Mouse (Mus musculus) adrenal gland, adult 18-20 months (tissue): ENCODE data around the gene Sbds. TPM values are rescaled to one million over a fixed set of nuclear protein-coding genes. Genes with fewer than 3 reads are reported as not detected.
"Not testable (repeated sequence)": the region's sequence is repeated elsewhere in the genome, so short reads cannot be mapped to it uniquely, and the experiment has no call there.

ENCODE experiments used
- DNase-seq, 2 experiments: peaks; one replicate each; pipeline ENCODE4 v3.0.0; 2021 to 2022; ENCODE audit warnings: low spot score in 2 of 2
- total RNA-seq, 2 experiments: library from RNA; stranded (reverse); gene quantifications; 1 replicate in 1 of 2; 2 replicates in 1 of 2; pipeline ENCODE4 v1.2.3; 2021

Sbds gene
- total RNA-seq, 2 experiments from 2014 or later: 119 to 126 TPM

DNA sequence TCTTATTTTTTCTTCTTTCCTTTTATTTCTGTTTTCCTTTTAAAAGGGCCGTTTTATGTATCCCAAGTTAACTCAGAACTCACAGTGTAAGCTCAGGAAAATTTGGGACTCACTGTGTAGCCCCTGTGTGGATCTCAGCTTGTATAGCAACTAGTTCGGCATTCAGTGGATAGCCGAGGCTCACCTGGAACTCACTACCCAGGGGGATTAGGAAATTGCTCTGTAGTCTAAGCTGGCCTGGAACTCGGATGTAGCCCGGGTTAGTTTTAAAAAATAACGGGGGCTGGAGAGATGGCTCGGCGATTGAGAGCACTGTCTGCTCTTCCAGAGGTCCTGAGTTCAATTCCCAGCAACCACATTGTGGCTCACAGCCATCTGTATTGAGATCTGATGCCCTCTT, 2.0 kb upstream of the Sbds start:
- DNase-seq: no peak

GRCm38 (mm10) chr5:130256678-130257271, 1.4 kb upstream of the Sbds start:
- DNase-seq: peak; percentile 80 to 84

GRCm38 (mm10) chr5:130255799-130256525, 632 bp upstream of the Sbds start:
- not testable (repeated sequence) for DNase-seq

DNA sequence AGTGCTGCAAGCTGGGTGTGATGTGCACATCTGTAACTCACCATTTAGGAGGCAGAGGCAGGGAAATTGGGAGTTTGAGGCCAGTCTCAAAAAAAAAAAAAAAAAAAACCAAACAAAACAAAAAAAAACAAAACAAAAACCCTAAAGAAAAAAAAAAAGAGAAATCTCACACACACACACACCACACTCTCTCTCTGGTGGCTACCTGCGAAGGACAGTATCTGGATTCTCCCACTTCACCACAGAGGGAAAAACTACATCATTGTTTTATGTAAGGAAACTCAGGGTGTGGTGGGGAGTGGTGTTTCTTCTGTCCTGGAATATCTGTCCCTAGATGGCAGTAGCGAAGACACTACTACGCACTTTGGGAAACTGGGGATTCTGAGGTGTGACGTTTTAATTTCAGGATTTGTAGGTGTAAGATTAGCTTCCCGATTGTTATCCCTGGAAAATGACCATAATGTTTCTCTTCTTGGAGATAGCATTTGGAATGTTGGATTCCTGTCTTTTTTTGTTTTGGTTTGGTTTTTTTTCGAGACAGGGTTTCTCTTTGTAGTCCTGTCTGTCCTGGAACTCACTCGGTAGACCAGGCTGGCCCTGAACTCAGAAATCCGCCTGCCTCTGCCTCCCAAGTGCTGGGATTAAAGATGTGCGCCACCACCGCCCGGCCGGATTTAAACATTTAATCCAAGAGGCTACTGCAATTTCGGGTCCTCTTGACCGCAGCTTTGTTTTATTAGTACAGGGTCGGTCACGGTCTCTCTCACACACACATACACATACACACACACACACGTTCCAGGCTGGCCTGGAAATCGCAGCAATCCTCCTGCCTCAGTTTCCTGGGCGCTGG, 940 bp downstream of the Sbds start:
- no peak for DNase-seq

GRCm38 (mm10) chr5:130247823-130248222, 7.5 kb downstream of the Sbds start:
- no peak for DNase-seq

- no peak for DNase-seq
Observed at GRCm38 (mm10) chr5:130241426-130241825, 13.9 kb downstream of the Sbds start.

GRCm38 (mm10) chr5:130239856-130240255, 15.5 kb downstream of the Sbds start:
- DNase-seq: no peak

- no peak for DNase-seq
Observed at GRCm38 (mm10) chr5:130239236-130239635, 16.1 kb downstream of the Sbds start.

DNA sequence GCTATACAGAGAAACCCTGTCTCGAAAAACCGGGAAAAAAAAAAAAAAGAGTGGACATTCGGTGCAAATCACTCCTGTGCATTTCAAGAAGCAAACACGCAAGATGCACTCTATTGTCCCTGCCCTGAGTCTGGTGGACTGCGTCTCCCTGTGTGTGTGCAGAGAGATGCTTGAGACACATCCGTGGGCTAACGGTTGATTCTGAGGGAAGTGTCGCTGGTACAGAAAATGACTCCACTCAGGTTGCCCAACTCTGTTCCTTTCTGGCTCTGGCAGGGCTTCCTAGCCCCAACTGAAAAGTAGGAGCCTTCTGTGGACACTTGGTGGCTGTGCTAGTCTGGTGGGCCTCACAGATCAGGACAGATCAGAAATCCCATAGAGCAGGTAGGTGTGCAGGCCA, 19.0 kb downstream of the Sbds start:
- no peak for DNase-seq

- DNase-seq: no peak
Observed at GRCm38 (mm10) chr5:130228120-130228519, 27.2 kb downstream of the Sbds start.

- no peak for DNase-seq
Observed at GRCm38 (mm10) chr5:130226790-130227189, 28.5 kb downstream of the Sbds start.

DNA sequence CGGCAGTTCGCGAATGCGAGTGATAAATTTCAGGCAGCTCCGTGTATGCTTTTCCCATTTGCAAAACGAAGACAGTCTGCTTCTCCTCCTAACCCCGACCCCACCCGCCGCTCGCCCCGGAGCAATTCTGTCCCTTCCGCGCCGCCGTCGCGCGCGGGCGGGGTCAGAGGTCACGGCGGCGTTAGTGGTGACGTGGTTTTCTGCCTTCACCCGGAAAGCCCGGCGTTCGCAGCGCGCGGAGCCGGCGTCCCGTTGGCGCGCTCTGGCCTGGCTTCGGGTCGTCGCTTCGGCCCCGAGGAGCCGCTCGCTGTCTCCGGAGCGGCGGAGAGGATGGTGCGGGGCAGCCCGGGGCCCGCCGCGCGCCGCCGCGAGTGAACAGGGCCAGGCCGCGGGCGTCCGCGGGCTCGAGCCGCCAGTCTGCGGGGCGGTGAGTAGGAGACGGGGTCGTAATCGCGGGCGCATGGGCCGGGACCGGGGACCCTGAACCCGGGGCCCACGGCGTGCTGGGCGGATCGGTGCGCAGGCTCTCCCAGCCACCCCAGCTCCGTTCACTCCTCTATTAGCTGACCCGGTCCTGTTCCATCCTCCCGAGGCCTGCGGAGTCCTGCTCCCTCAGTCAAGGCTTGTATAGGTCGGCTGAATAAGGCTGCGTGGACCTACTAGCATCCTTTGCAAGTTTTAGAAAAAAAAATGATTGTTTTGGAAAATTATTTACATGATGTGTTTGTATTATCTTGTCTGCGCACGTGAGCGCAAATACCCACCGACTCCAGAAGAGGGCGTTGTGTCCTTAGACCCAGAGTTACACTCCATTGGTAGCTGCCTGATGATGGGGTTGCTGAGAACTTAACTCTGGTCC, 33.0 kb downstream of the Sbds start:
- peak; percentile 99 for DNase-seq

DNA sequence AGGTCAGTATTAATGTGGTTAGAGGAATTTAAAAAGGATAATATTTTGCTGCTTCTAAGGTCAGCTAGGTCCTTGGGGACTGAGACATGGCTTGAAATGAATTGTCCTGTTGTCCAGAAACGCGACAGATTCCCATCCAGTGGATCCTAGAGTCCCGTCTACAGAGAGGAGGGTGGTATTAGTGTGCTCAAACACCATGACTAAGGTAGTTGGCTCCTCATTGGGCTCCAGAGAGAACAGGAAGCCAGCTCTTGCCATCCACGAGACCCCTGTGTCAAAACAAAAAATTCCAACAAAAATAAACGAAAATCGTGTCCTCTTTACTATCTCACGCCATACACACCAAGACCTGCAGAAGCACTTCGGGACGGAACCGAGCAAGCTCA, 33.6 kb downstream of the Sbds start:
- no peak for DNase-seq

DNA sequence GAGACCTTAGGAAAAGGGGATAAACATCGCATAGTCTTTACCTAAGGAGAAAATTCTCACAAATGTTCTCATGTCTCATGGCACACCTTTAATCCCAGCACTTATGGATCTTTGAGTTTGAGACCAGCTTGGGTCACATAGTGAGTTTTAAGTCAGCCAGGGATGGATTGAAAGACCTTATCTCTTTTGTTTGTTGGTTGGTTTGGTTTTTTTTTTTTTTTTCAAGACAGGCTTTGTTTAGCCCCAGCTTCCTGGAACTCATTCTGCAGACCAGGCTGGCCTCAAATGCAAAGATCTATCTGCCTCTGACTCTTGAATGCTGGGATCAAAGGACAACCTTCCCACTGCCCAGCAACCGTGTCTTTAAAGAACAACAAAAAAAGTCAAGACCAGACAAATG, 34.0 kb downstream of the Sbds start:
- no peak for DNase-seq

GRCm38 (mm10) chr5:130218336-130218735, 37.0 kb downstream of the Sbds start:
- DNase-seq: no peak

DNA sequence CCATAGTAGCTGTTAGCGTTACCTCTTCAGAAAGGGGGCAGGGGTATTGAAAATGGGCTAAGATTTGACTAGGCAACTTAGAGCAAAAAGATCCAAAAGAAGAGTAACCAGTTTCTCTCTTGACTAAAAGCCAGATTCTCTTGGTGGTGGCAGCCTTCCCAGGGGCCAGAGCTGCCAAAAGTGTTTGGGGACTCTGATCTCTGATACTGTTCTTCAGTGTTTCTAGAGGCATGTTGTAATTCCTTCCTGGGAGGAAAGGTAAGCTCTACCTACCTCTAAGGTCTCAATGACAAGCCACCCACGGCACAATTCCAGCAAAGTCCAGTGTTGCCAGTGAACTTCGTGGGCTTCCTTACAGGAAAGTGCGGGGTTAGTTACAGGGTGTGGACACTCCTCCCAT, 37.9 kb downstream of the Sbds start:
- DNase-seq: no peak

GRCm38 (mm10) chr5:130216781-130217180, 38.5 kb downstream of the Sbds start, which contains the start of gene Tmem248:
Tmem248 (plus strand) TSS chr5:130217081.
- DNase-seq: no peak

GRCm38 (mm10) chr5:130212956-130213355, 42.4 kb downstream of the Sbds start:
- no peak for DNase-seq

DNA sequence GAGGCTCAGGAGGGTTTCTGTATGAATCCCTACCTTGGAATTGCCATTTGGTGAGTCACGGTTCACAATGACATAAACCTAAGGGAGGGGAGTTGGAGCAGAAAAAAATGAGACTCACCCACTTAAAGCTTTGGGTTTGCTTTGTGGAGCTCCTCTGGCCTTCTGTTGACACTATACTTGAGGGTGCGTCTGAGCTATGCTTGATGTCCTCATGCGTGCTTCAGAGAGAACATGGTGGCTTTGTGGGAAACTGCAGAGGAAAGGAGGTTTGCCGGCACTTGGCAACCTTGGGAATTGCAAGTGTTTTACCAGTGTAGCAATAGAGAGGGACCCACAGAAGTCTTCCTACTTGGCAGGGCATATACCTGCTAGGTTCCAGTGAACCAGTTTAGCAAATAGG, 48.0 kb downstream of the Sbds start:
- no peak for DNase-seq

DNA sequence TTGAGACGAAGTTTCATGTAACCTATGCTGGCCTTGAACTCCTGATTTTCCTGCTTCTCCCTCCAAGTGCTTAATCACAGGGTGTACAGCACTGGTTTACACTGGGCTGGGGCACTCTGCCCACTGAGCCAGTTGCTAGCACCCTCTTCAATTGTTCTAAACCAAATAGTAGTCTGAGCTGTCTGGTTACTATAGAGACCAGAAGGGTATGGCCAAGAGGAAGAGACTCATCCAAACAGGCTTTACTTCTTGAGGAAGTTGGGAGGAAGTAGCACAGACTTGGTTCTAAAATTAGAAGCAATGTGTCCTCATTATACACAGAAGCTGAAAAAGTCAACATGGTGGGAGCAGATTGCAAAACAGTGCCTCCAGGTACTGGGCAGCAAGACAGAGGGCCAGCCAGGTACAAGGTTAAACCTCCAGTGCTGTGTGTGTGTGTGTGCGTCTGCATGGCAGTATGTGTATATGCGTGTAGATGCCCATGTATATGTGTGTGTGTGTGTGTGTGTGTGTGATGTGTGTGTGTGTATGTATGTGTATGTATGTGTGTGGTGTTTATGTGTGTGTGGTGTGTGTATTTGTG, 49.8 kb downstream of the Sbds start:
- no peak for DNase-seq

DNA sequence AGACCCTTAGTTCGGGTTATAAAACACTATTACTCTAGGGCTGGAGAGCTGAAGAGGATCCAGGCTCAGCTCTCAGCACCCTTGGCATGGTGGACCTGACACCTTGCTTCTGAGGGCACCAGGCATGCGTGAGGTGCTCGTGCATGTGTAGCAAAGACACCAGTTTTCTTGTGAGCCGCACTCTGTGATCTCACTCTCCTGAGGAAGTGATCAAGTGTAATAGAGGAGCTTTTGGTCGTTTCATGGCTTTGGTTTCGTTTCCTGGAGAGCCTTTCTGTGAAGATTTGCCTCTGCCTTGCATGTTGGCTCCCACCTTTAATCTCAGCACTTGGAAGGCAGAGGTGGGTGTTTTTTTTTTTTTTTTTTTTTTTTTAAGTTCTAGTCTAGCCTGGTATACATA, 50.8 kb downstream of the Sbds start:
- DNase-seq: no peak
